Mouse (Mus musculus) megakaryocyte, embryonic 14.5 days (primary cell): ENCODE measurements around the gene Rps6kb1.

Experiments
- FLI1 ChIP-seq: IDR thresholded peaks from 2 replicates; pipeline ENCODE4 v1.6.1; 2012; ENCODE audit warnings: low read length, inconsistent platforms, mixed read lengths
- GATA1 ChIP-seq: IDR thresholded peaks from 3 replicates; pipeline ENCODE4 v1.6.1; 2012; ENCODE audit warnings: mixed read lengths, low read length, inconsistent platforms, borderline replicate concordance

- TF ChIP-seq GATA1 (no peak), FLI1 (no peak)
Observed at GRCm38 (mm10) chr11:86458866-86459265, 85.7 kb downstream of the Rps6kb1 start.
